Mouse (Mus musculus) forebrain, embryonic 15.5 days (tissue): ENCODE results near the gene Taar5. TPM values are rescaled to one million over a fixed set of nuclear protein-coding genes. Genes with fewer than 3 reads are reported as not detected.
A peak's percentile ranks its signal among the peaks of the same experiment; 100 is the strongest.

ENCODE experiments used
- ATAC-seq: fragments of 200-750 bp; cut with Nextera tagmentation; replicated peaks from 2 replicates; pipeline ENCODE4 v1.8.0; 2017; ENCODE audit warnings: mild to moderate bottlenecking, moderate TSS enrichment, moderate library complexity
- H3K27ac ChIP-seq: fragments of 300-500 bp; sonication (generic); replicated peaks from 2 replicates; pipeline ENCODE4 v1.5.1; 2015; ENCODE audit warnings: mild to moderate bottlenecking, inconsistent platforms
- H3K27me3 ChIP-seq: fragments of 300-500 bp; sonication (generic); 2 replicates; pipeline ENCODE4 v1.6.1; 2015; ENCODE audit warnings: inconsistent platforms
- H3K36me3 ChIP-seq: fragments of 300-500 bp; sonication (generic); 2 replicates; pipeline ENCODE4 v1.6.1; 2015; ENCODE audit warnings: mild to moderate bottlenecking, inconsistent platforms
- H3K4me1 ChIP-seq: fragments of 300-500 bp; sonication (generic); 2 replicates; pipeline ENCODE4 v1.6.1; 2015; ENCODE audit warnings: inconsistent platforms
- H3K4me2 ChIP-seq: fragments of 300-500 bp; sonication (generic); replicated peaks from 2 replicates; pipeline ENCODE4 v1.6.1; 2015; ENCODE audit warnings: mild to moderate bottlenecking, inconsistent platforms
- H3K4me3 ChIP-seq: fragments of 300-500 bp; sonication (generic); 2 replicates; pipeline ENCODE4 v1.5.1; 2015; ENCODE audit warnings: mild to moderate bottlenecking, inconsistent platforms
- H3K9ac ChIP-seq: fragments of 300-500 bp; sonication (generic); replicated peaks from 2 replicates; pipeline ENCODE4 v1.6.1; 2015; ENCODE audit warnings: mild to moderate bottlenecking, inconsistent platforms
- H3K9me3 ChIP-seq: fragments of 300-500 bp; sonication (generic); 2 replicates; pipeline ENCODE4 v1.6.1; 2016; ENCODE audit warnings: inconsistent platforms
- WGBS: fragments of 180-500 bp; shearing (Covaris S2); methylation state at CpG from one replicate; pipeline ENCODE4 v1.1.7; 2015; ENCODE audit warnings: mixed read lengths; 5-methylcytosine and 5-hydroxymethylcytosine counted together
- polyA plus RNA-seq: library from polyadenylated mRNA; unstranded; fragments of >200 nt; fragmentation: Nextera tagmentation; extraction: Ambion mirVana; gene quantifications from 2 replicates; pipeline ENCODE4 v1.2.1, GENCODE M21; 2015

The Taar5 gene
- not detected in 2 replicates for polyA plus RNA-seq

DNA sequence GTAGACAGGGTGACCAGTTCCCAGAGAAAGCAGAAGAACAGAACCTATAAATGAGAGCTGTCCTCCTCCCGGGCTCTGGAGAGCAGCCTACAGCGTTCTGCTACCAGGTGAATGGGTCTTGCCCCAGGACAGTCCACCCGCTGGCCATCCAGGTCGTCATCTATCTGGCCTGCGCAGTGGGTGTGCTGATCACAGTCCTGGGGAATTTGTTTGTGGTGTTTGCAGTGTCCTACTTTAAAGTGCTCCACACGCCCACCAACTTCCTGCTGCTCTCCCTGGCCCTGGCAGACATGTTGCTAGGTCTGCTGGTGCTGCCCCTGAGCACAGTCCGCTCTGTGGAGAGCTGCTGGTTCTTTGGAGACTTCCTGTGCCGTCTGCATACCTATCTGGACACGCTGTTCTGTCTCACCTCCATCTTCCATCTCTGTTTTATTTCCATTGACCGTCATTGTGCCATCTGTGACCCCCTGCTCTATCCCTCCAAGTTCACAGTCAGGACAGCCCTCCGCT lies at the start of gene Taar5:
TSS of gene Taar5 (plus strand) at position 51 of the 510 bp plus-strand sequence.
- no peak within 1 kb of the TSS for H3K4me3 ChIP-seq
- ATAC-seq: no peak
- no peaks in the 10 kb centered on the region for H3K27me3 ChIP-seq
- no peaks in the 10 kb centered on the region for H3K36me3 ChIP-seq
- H3K4me2 ChIP-seq: no peak within 1 kb of the TSS
- H3K4me1 ChIP-seq: no peaks in the 10 kb centered on the region
- H3K27ac ChIP-seq: no peak within 1 kb of the TSS
- H3K9me3 ChIP-seq: no peaks in the 10 kb centered on the region
- no peak within 1 kb of the TSS for H3K9ac ChIP-seq
- WGBS: 93% methylated on average over 11 of the region's 11 CpGs

GRCm38 (mm10) chr10:23922468-23922867 lies 48.0 kb upstream of the Taar5 start:
- H3K27ac ChIP-seq: no peak overlapping the region

DNA sequence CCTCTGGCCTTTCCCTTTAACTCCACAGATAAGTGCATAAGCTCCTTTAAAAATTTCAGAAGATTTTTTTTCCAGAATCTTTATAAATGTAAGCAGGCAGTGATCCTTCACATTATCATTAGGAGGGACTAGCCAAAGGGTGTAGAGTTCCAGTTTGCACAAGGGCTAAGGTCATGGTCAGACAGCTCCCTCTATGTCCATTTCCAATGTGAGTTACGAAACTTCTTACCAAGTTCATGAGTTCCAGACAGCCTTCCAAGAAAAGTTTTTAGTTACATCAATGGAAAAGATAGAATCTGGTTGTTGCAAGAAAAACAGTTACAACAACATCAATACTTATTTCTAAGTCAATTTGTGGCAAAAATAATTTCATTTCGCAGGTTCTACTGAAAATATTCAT lies 46.6 kb upstream of the Taar5 start:
- no peak for ATAC-seq
- H3K4me2 ChIP-seq: no peak overlapping the region
- no peaks in the 10 kb centered on the region for H3K9me3 ChIP-seq
- no peak overlapping the region for H3K4me3 ChIP-seq
- H3K4me1 ChIP-seq: no peaks in the 10 kb centered on the region
- WGBS: 83% methylated on average over 2 of the region's 2 CpGs
- no peaks in the 10 kb centered on the region for H3K27me3 ChIP-seq
- no peak overlapping the region for H3K27ac ChIP-seq
- H3K36me3 ChIP-seq: no peaks in the 10 kb centered on the region
- H3K9ac ChIP-seq: no peak overlapping the region

More at GRCm38 (mm10) chr10:23922468-23922867, 48.0 kb upstream of the Taar5 start:
- Histone ChIP-seq H3K36me3 (no peaks in the 10 kb centered on the region), H3K9ac (no peak overlapping the region), H3K4me3 (no peak overlapping the region), H3K9me3 (no peaks in the 10 kb centered on the region), H3K4me2 (no peak overlapping the region), H3K27me3 (no peaks in the 10 kb centered on the region), H3K4me1 (no peaks in the 10 kb centered on the region)
- WGBS: 72% methylated on average over 3 of the region's 3 CpGs
- ATAC-seq: no peak

DNA sequence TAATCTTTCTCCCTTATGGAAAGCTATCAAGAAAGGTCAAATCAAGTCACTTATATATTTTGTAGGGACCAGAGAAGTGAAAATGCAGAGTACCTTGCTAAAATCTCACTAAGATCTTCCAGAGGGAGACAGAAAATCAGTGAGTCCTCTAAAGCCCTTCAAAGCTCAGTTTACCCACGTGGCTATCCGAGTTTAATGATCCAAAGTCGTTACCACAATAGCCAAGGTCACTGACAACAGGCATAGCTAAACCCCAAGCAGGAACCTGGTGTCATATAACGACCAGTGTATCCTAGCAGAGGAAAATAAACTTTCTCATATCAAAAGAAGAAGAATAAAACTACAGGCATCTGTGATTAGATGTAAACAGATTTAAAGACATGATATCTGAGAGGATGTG lies 32.9 kb upstream of the Taar5 start:
- ATAC-seq: no peak
- no peak overlapping the region for H3K27ac ChIP-seq
- H3K4me1 ChIP-seq: no peaks in the 10 kb centered on the region
- no peak overlapping the region for H3K4me2 ChIP-seq
- no peak overlapping the region for H3K4me3 ChIP-seq
- no peak overlapping the region for H3K9ac ChIP-seq
- no peaks in the 10 kb centered on the region for H3K27me3 ChIP-seq
- no peaks in the 10 kb centered on the region for H3K9me3 ChIP-seq
- no peaks in the 10 kb centered on the region for H3K36me3 ChIP-seq
- WGBS: 40% methylated on average over 4 of the region's 4 CpGs

DNA sequence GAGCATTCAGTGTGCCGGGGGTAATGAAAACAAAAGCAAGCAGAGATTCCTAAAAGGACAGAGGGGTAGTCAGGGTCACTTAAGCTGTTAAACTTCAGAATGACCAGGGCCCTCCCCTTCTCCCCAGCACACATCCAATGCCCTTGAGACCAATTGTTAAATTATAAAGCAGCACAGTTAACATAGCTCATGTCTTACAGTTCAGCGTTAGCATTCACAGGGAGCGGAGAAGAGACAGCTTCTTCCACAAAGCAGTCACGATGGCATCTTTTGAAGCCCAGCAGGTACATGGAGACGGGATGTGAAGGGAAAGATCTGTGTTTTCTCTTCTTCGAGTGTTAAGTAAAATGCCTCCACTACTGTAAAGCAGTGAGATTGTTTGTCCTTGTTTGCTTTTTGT lies 32.2 kb upstream of the Taar5 start, which contains the start of gene Taar2:
TSS of gene Taar2 (plus strand) at position 261 of the 400 bp plus-strand sequence.
- Histone ChIP-seq H3K27ac (no peak within 1 kb of the TSS), H3K4me1 (no peaks in the 10 kb centered on the region), H3K4me3 (no peak within 1 kb of the TSS), H3K27me3 (no peaks in the 10 kb centered on the region), H3K4me2 (no peak within 1 kb of the TSS), H3K9me3 (no peaks in the 10 kb centered on the region), H3K36me3 (no peaks in the 10 kb centered on the region), H3K9ac (no peak within 1 kb of the TSS)
- no peak for ATAC-seq
- WGBS: 48% methylated on average over 6 of the region's 6 CpGs

- H3K9me3 ChIP-seq: no peaks in the 10 kb centered on the region
- H3K36me3 ChIP-seq: no peaks in the 10 kb centered on the region
- WGBS: 85% methylated on average over 5 of the region's 5 CpGs
- no peaks in the 10 kb centered on the region for H3K27me3 ChIP-seq
- H3K4me1 ChIP-seq: no peaks in the 10 kb centered on the region
- no peak overlapping the region for H3K4me2 ChIP-seq
- no peak for ATAC-seq
- no peak overlapping the region for H3K27ac ChIP-seq
- no peak overlapping the region for H3K9ac ChIP-seq
- no peak overlapping the region for H3K4me3 ChIP-seq
Observed at GRCm38 (mm10) chr10:23942465-23942864, 28.0 kb upstream of the Taar5 start.

- no peaks in the 10 kb centered on the region for H3K27me3 ChIP-seq
- no peak overlapping the region for H3K4me2 ChIP-seq
- H3K4me1 ChIP-seq: no peaks in the 10 kb centered on the region
- WGBS: 48% methylated on average over 7 of the region's 7 CpGs
- no peak overlapping the region for H3K4me3 ChIP-seq
- H3K27ac ChIP-seq: no peak overlapping the region
- H3K9ac ChIP-seq: no peak overlapping the region
- H3K36me3 ChIP-seq: no peaks in the 10 kb centered on the region
- H3K9me3 ChIP-seq: no peaks in the 10 kb centered on the region
- no peak for ATAC-seq
Observed at GRCm38 (mm10) chr10:23948026-23948425, 22.5 kb upstream of the Taar5 start.

- no peaks in the 10 kb centered on the region for H3K4me1 ChIP-seq
- no peaks in the 10 kb centered on the region for H3K9me3 ChIP-seq
- WGBS: 91% methylated on average over 16 of the region's 16 CpGs
- H3K27me3 ChIP-seq: no peaks in the 10 kb centered on the region
- ATAC-seq: no peak
- H3K4me2 ChIP-seq: no peak within 1 kb of the TSS
- H3K9ac ChIP-seq: no peak within 1 kb of the TSS
- no peaks in the 10 kb centered on the region for H3K36me3 ChIP-seq
- H3K4me3 ChIP-seq: no peak within 1 kb of the TSS
- no peak within 1 kb of the TSS for H3K27ac ChIP-seq
Observed at GRCm38 (mm10) chr10:23949508-23950005, 20.9 kb upstream of the Taar5 start, which contains the start of gene Taar3. TSS of gene Taar3 (plus strand) at chr10:23949558.

DNA sequence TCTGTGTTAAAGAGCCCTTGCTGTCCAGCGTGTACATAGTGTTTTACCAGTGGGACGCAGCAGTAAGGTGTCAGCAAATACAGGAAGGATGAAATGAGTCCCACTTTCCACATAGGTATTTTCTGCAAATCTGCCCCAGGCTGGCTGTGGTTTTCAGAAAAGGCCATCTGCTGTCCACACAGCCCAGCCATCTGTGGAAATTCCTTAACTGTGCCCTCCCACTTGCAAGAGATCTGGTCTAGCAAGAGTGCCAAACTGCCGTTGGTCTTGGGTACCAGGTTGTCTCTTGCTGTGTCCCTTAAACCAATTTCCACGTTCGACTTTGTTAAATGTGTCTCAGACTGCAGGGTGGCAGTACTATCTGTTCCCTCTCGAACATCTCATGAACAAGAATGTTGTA lies 18.8 kb upstream of the Taar5 start:
- 86% methylated on average over 6 of the region's 6 CpGs for WGBS
- Histone ChIP-seq H3K27me3 (no peaks in the 10 kb centered on the region), H3K27ac (no peak overlapping the region), H3K4me2 (no peak overlapping the region), H3K4me3 (no peak overlapping the region), H3K9me3 (no peaks in the 10 kb centered on the region), H3K36me3 (no peaks in the 10 kb centered on the region), H3K4me1 (no peaks in the 10 kb centered on the region), H3K9ac (no peak overlapping the region)
- ATAC-seq: no peak

- Histone ChIP-seq H3K9me3 (no peaks in the 10 kb centered on the region), H3K4me3 (no peak overlapping the region), H3K36me3 (no peaks in the 10 kb centered on the region), H3K27me3 (no peaks in the 10 kb centered on the region), H3K4me1 (0 out of 2 replicates have a peak, but pooled peaks cover 5% of the 10 kb centered on the region), H3K4me2 (no peak overlapping the region), H3K27ac (no peak overlapping the region), H3K9ac (no peak overlapping the region)
- WGBS: 73% methylated on average over 3 of the region's 3 CpGs
- no peak for ATAC-seq
Observed at GRCm38 (mm10) chr10:23959071-23959470, 11.4 kb upstream of the Taar5 start.

DNA sequence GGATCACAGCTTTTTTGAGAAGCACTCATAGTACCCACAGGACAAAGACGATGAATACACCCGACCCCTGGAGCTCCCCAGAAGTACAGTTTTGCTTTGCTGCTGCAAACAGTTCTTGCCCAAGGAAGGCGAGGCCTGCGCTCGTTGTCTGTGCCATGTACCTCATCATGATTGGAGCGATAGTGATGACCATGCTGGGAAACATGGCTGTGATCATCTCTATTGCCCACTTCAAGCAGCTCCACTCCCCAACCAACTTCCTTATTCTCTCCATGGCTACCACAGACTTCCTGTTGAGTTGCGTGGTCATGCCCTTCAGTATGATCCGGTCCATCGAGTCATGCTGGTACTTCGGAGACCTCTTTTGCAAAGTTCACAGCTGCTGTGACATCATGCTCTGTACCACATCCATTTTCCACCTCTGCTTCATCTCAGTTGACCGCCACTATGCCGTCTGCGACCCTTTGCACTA lies 10.0 kb upstream of the Taar5 start, which contains the start of gene Taar4:
TSS of gene Taar4 (plus strand) at position 51 of the 472 bp plus-strand sequence.
- Histone ChIP-seq H3K4me3 (no peak within 1 kb of the TSS), H3K27ac (no peak within 1 kb of the TSS), H3K9ac (no peak within 1 kb of the TSS), H3K9me3 (no peaks in the 10 kb centered on the region), H3K27me3 (no peaks in the 10 kb centered on the region), H3K4me2 (no peak within 1 kb of the TSS), H3K36me3 (no peaks in the 10 kb centered on the region), H3K4me1 (0 out of 2 replicates have a peak, but pooled peaks cover 5% of the 10 kb centered on the region)
- no peak for ATAC-seq
- 96% methylated on average over 13 of the region's 13 CpGs for WGBS

GRCm38 (mm10) chr10:23963444-23963843 lies 7.1 kb upstream of the Taar5 start:
- no peaks in the 10 kb centered on the region for H3K27me3 ChIP-seq
- H3K4me3 ChIP-seq: no peak overlapping the region
- no peaks in the 10 kb centered on the region for H3K36me3 ChIP-seq
- peak; percentile 76; the same call in 1 of the 2 replicates for ATAC-seq
- WGBS: 39% methylated on average over 3 of the region's 3 CpGs
- no peak overlapping the region for H3K27ac ChIP-seq
- no peaks in the 10 kb centered on the region for H3K9me3 ChIP-seq
- no peak overlapping the region for H3K4me2 ChIP-seq
- 0 out of 2 replicates have a peak, but pooled peaks cover 5% of the 10 kb centered on the region for H3K4me1 ChIP-seq
- H3K9ac ChIP-seq: no peak overlapping the region
